Mouse (Mus musculus): Measurements from ENCODE around the gene Icam2. TPM values are rescaled to one million over a fixed set of nuclear protein-coding genes. Genes with fewer than 3 reads are reported as not detected.

Gene Icam2
- total and polyA plus RNA-seq, 2 experiments from 2014 or later, result 7.4 to 11.9 TPM

- no peak for DNase-seq (ENCODE audit: low spot score)
- H3K9ac ChIP-seq (replicated peaks; ENCODE audit: low read length, poor library complexity, severe bottlenecking), result no peak overlapping the region
- no peak overlapping the region for H3K27ac ChIP-seq (ENCODE audit: low read depth, low read length)
- H3K27me3 ChIP-seq (ENCODE audit: insufficient read depth, low read length), result no peaks in the 10 kb centered on the region
- no peaks in the 10 kb centered on the region for H3K9me3 ChIP-seq (ENCODE audit: low read length)
- no peak for TF ChIP-seq CTCF (IDR thresholded peaks at IDR 0.05)
- 37% methylated on average over 3 of the region's 3 CpGs for WGBS
- H3K4me1 ChIP-seq (ENCODE audit: insufficient read depth, low read length), result no peaks in the 10 kb centered on the region
- H3K4me3 ChIP-seq (ENCODE audit: low read depth, low read length), result no peak overlapping the region
- no peak overlapping the region for H3K4me2 ChIP-seq (ENCODE audit: low read depth, low read length, poor library complexity, severe bottlenecking)
- H3K36me3 ChIP-seq (ENCODE audit: insufficient read depth, low read length), result 0 out of 2 replicates have a peak, but pooled peaks cover 5% of the 10 kb centered on the region
- no peak for ATAC-seq (ENCODE audit: low FRiP score)
These were observed 1.7 kb upstream of the Icam2 start for GRCm38 (mm10) chr11:106389611-106390010.

DNA sequence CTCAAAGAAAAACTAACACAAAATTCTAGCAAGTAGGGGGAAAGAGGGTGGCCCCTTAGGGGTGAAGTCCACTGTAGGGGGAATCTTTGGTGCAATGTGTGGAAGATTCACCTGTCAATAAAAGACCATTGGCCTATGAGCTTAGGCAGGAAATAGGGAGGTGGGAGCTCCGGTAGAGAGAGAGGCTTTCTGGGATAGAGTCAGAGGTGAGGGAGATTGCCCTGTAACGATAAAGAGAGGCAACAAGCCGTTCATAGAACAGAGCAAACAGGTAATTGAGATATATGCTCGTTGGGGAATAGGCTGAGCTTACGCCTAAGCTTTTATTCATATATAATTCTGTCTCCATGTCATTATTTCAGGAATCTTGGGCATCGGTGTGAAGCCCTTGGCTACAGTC, 855 bp downstream of the Icam2 start:
- Histone ChIP-seq H3K27ac (ENCODE audit: low read depth, low read length) (no peak overlapping the region), H3K4me1 (ENCODE audit: insufficient read depth, low read length) (no peaks in the 10 kb centered on the region), H3K27me3 (ENCODE audit: insufficient read depth, low read length) (no peaks in the 10 kb centered on the region), H3K9ac (replicated peaks; ENCODE audit: low read length, poor library complexity, severe bottlenecking) (no peak overlapping the region), H3K4me3 (ENCODE audit: low read depth, low read length) (no peak overlapping the region), H3K9me3 (ENCODE audit: low read length) (no peaks in the 10 kb centered on the region), H3K36me3 (ENCODE audit: insufficient read depth, low read length) (no peaks in the 10 kb centered on the region), H3K4me2 (ENCODE audit: low read depth, low read length, poor library complexity, severe bottlenecking) (no peak overlapping the region)
- TF ChIP-seq CTCF (IDR thresholded peaks at IDR 0.05), result no peak
- WGBS, result 84% methylated on average over 6 of the region's 6 CpGs
- no peak for DNase-seq (ENCODE audit: low spot score)
- ATAC-seq (ENCODE audit: low FRiP score), result no peak

DNA sequence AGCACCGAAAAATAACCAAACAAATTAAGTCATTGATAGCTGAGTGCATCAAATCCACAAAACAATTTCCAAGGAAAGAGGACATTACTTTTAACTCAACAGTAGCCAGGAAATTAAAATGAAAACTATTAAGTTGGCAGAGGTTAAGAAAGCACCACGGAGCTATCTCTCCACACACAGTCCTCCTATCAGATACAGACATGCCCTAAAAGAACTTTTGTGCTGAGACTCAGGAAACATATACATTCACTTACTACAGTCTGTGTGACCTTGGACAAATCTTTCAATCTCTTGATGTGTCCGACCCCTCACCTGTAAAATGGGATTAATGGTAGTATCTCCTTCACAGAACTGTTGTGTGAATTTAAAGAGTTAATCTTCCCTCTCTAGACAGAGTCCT, 1.5 kb downstream of the Icam2 start:
- no peaks in the 10 kb centered on the region for H3K36me3 ChIP-seq (ENCODE audit: insufficient read depth, low read length)
- H3K9me3 ChIP-seq (ENCODE audit: low read length), result no peaks in the 10 kb centered on the region
- no peak for TF ChIP-seq CTCF (IDR thresholded peaks at IDR 0.05)
- DNase-seq (ENCODE audit: low spot score) (no peak), ATAC-seq (ENCODE audit: low FRiP score) (no peak)
- no peaks in the 10 kb centered on the region for H3K4me1 ChIP-seq (ENCODE audit: insufficient read depth, low read length)
- no peak overlapping the region for H3K4me2 ChIP-seq (ENCODE audit: low read depth, low read length, poor library complexity, severe bottlenecking)
- no peak overlapping the region for H3K27ac ChIP-seq (ENCODE audit: low read depth, low read length)
- WGBS, result 86% methylated on average over 3 of the region's 3 CpGs
- no peak overlapping the region for H3K9ac ChIP-seq (replicated peaks; ENCODE audit: low read length, poor library complexity, severe bottlenecking)
- H3K4me3 ChIP-seq (ENCODE audit: low read depth, low read length), result no peak overlapping the region
- H3K27me3 ChIP-seq (ENCODE audit: insufficient read depth, low read length), result no peaks in the 10 kb centered on the region

DNA sequence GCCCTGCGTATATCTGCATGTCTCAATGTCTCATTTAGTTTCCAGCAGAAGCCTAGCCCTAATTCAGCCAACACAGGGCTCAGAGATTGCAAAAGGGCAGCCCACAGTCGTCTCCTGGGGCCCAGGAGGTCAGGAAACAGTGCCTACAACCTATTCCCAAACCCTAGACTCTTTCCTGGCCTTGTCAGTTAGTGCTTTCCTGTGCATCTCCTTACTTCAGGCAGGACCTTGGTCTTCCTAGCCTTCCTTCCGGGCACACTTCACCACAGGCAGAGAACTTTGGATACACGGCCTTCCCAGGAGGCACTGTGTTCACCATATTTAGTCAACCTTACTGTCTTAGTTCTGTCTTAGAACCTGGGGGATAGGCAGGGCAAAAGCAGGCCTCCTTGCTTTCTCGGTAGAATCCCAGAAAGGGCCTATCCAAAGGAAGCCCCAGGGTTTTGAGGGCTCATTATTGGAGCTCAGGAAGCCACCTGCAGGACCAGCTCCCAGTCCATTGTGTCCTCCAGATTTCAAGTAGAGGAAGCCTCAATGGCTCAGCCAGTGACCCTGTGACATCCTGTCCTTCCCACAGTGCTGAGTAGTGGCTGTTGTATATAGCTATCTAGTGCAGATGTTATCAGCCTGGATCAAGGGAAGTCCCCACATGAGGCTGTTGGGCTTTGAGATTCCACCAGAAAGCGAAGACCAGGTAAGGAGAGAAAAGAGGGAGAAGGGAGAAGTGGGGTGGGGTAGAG, 4.7 kb downstream of the Icam2 start:
- 75% methylated on average over 6 of the region's 6 CpGs for WGBS
- no peaks in the 10 kb centered on the region for H3K36me3 ChIP-seq (ENCODE audit: insufficient read depth, low read length)
- no peaks in the 10 kb centered on the region for H3K4me1 ChIP-seq (ENCODE audit: insufficient read depth, low read length)
- no peaks in the 10 kb centered on the region for H3K9me3 ChIP-seq (ENCODE audit: low read length)
- no peak overlapping the region for H3K4me3 ChIP-seq (ENCODE audit: low read depth, low read length)
- no peak overlapping the region for H3K9ac ChIP-seq (replicated peaks; ENCODE audit: low read length, poor library complexity, severe bottlenecking)
- H3K27ac ChIP-seq (ENCODE audit: low read depth, low read length), result no peak overlapping the region
- no peaks in the 10 kb centered on the region for H3K27me3 ChIP-seq (ENCODE audit: insufficient read depth, low read length)
- ATAC-seq (ENCODE audit: low FRiP score), result no peak
- no peak for TF ChIP-seq CTCF (IDR thresholded peaks at IDR 0.05)
- no peak overlapping the region for H3K4me2 ChIP-seq (ENCODE audit: low read depth, low read length, poor library complexity, severe bottlenecking)
- DNase-seq (ENCODE audit: low spot score), result no peak

- no peak for TF ChIP-seq CTCF (IDR thresholded peaks at IDR 0.05)
- WGBS, result 73% methylated on average over 5 of the region's 5 CpGs
- H3K4me1 ChIP-seq (ENCODE audit: insufficient read depth, low read length), result no peaks in the 10 kb centered on the region
- H3K27me3 ChIP-seq (ENCODE audit: insufficient read depth, low read length), result no peaks in the 10 kb centered on the region
- no peak overlapping the region for H3K27ac ChIP-seq (ENCODE audit: low read depth, low read length)
- H3K4me2 ChIP-seq (ENCODE audit: low read depth, low read length, poor library complexity, severe bottlenecking), result no peak overlapping the region
- H3K9ac ChIP-seq (replicated peaks; ENCODE audit: low read length, poor library complexity, severe bottlenecking), result no peak overlapping the region
- H3K9me3 ChIP-seq (ENCODE audit: low read length), result no peaks in the 10 kb centered on the region
- H3K36me3 ChIP-seq (ENCODE audit: insufficient read depth, low read length), result no peaks in the 10 kb centered on the region
- ATAC-seq (ENCODE audit: low FRiP score) (no peak), DNase-seq (ENCODE audit: low spot score) (no peak)
- no peak overlapping the region for H3K4me3 ChIP-seq (ENCODE audit: low read depth, low read length)
These were observed 5.5 kb downstream of the Icam2 start for GRCm38 (mm10) chr11:106382424-106382823.

DNA sequence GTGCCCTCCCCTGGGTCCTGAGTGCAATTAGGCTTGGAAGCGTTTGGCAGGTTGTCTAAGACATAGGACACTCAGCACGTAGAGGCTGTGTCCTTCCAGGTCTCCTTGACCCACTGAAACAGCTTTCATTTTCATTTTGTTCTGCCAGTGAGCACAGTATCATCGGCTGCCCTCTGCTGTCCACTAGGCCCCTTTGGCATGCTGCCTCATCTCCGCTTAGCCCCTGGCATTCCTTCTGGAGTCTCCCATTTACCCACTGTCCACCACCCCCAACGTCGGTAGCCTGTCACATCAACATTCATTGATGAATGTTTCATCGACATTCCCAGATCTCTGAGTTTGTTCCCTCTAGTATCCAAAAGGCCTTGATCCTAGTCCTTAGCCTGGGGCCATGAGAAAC, 6.0 kb downstream of the Icam2 start:
- no peaks in the 10 kb centered on the region for H3K36me3 ChIP-seq (ENCODE audit: insufficient read depth, low read length)
- no peak overlapping the region for H3K4me3 ChIP-seq (ENCODE audit: low read depth, low read length)
- no peak for DNase-seq (ENCODE audit: low spot score)
- no peaks in the 10 kb centered on the region for H3K9me3 ChIP-seq (ENCODE audit: low read length)
- 0 out of 2 replicates have a peak, but pooled peaks have one; percentile 4 for TF ChIP-seq CTCF (IDR thresholded peaks at IDR 0.05)
- no peaks in the 10 kb centered on the region for H3K4me1 ChIP-seq (ENCODE audit: insufficient read depth, low read length)
- ATAC-seq (ENCODE audit: low FRiP score), result no peak
- H3K4me2 ChIP-seq (ENCODE audit: low read depth, low read length, poor library complexity, severe bottlenecking), result no peak overlapping the region
- no peaks in the 10 kb centered on the region for H3K27me3 ChIP-seq (ENCODE audit: insufficient read depth, low read length)
- H3K27ac ChIP-seq (ENCODE audit: low read depth, low read length), result no peak overlapping the region
- no peak overlapping the region for H3K9ac ChIP-seq (replicated peaks; ENCODE audit: low read length, poor library complexity, severe bottlenecking)
- WGBS, result 82% methylated on average over 7 of the region's 7 CpGs

Measured in midbrain, postnatal 0 days (tissue).